Mouse (Mus musculus): ENCODE measurements around the gene Dcaf12.

- TF ChIP-seq CTCF (conservative IDR thresholded peaks at IDR 0.05; ENCODE audit: insufficient read depth, insufficient read length, low read depth, low read length) (no peak), POLR2A (IDR thresholded peaks at IDR 0.05; ENCODE audit: low read depth, low read length) (no peak)
Measured at GRCm38 (mm10) chr4:41260691-41261090, 54.0 kb downstream of the Dcaf12 start.
